Mouse (Mus musculus) E14TG2a.4 (cell line): ENCODE data around the gene Tnfaip2.
A peak's percentile ranks its signal among the peaks of the same experiment; 100 is the strongest.

ENCODE experiments used
- H3K27me3 ChIP-seq: 2 replicates; pipeline ENCODE4 v1.6.1; 2014; ENCODE audit warnings: low read length, control low read depth; ENCODE audit not compliant: insufficient read depth
- H3K36me3 ChIP-seq: 2 replicates; pipeline ENCODE4 v1.6.1; 2014; ENCODE audit warnings: low read length, control low read depth; ENCODE audit not compliant: insufficient read depth
- H3K4me1 ChIP-seq: replicated peaks from 2 replicates; pipeline ENCODE4 v1.6.1; 2014; ENCODE audit warnings: low read depth, low read length, control low read depth
- H3K4me3 ChIP-seq: replicated peaks from 2 replicates; pipeline ENCODE4 v1.5.1; 2014; ENCODE audit warnings: mild to moderate bottlenecking, low read length
- H3K9me3 ChIP-seq: 2 replicates; pipeline ENCODE4 v1.6.1; 2014; ENCODE audit warnings: low read length, control low read depth
- CTCF ChIP-seq: conservative IDR thresholded peaks from 2 replicates; pipeline ENCODE4 v1.5.1; 2014; ENCODE audit warnings: low read length
- NANOG ChIP-seq: IDR thresholded peaks from 2 replicates; pipeline ENCODE4 v1.6.1; 2014; ENCODE audit warnings: borderline replicate concordance, low read length, mixed read lengths
- POU5F1 ChIP-seq: IDR thresholded peaks from 2 replicates; pipeline ENCODE4 v1.6.1; 2014; ENCODE audit warnings: low read length, borderline replicate concordance

Gene Tnfaip2

GRCm38 (mm10) chr12:111474384-111474783 is 32.1 kb downstream of the Tnfaip2 start:
- H3K4me1 ChIP-seq = no peaks in the 10 kb centered on the region

DNA sequence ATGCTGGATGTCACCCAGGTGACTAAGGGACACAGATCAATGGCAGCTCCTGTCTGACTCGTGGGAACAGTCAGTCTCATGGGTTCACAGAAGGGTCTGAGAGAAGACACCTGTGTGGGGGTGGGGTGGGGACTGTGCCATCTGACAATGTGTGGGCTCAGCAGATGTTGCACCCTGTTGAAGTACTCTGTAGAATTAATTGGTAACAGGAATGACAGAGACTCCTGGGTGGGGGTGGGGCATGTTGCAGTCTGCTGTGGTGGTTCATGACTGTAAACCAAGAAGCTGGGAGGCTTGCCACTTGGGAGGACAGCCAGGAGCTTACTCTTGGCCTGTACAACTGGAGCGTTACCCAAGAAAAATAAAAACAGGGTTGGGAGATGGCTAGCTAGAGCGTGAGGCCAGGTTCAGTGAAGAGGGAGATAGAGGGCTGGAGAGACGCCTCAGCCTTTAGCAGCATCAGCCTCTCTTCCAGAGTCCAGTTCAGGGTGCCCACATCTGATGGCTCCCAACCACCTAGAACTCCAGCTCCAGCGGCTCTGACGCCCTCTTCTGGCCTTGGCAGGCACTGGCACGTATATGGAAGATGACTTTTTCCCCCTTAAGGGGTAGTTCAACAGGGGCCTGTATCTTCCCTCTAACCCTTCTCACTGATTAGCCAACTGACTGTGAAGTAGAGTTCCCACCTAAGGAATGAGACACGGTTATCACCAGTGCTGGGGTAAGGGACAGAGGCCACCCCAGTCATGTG is 32.8 kb downstream of the Tnfaip2 start:
- no peak overlapping the region for H3K4me3 ChIP-seq
- H3K27me3 ChIP-seq = peaks cover 42% of the 10 kb centered on the region
- no peaks in the 10 kb centered on the region for H3K4me1 ChIP-seq
- H3K36me3 ChIP-seq = no peaks in the 10 kb centered on the region
- TF ChIP-seq CTCF (peak; percentile 44), POU5F1 (no peak)
- H3K9me3 ChIP-seq = no peaks in the 10 kb centered on the region

More at GRCm38 (mm10) chr12:111474384-111474783, 32.1 kb downstream of the Tnfaip2 start:
- TF ChIP-seq CTCF = no peak
- no peak for TF ChIP-seq NANOG
- TF ChIP-seq POU5F1 = no peak
- no peaks in the 10 kb centered on the region for H3K9me3 ChIP-seq
- no peak overlapping the region for H3K4me3 ChIP-seq
- peaks cover 40% of the 10 kb centered on the region for H3K27me3 ChIP-seq
- no peaks in the 10 kb centered on the region for H3K36me3 ChIP-seq

GRCm38 (mm10) chr12:111478924-111479323 is 36.7 kb downstream of the Tnfaip2 start:
- H3K4me3 ChIP-seq = no peak overlapping the region
- no peaks in the 10 kb centered on the region for H3K9me3 ChIP-seq
- H3K36me3 ChIP-seq = no peaks in the 10 kb centered on the region
- no peak for TF ChIP-seq POU5F1
- TF ChIP-seq NANOG = no peak
- TF ChIP-seq CTCF = no peak
- H3K4me1 ChIP-seq = no peaks in the 10 kb centered on the region
- H3K27me3 ChIP-seq = peaks cover 67% of the 10 kb centered on the region

DNA sequence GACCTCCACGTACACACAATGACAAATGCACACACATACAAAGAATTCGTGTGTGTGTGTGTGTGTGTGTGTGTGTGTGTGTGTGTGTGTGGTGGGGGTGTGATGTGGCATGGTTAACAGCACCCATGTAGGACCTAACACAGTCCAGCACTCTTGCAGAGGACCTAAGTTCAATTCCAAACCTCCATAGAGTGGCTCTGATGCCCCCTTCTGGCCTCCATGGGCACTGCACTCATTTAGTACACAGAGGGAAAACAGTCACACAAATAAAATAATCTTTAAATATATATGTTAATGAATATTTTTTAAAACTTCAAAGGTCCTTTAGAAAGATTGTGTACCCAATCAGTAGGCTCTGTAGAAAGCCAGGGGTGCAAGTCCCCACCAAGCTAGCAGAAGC is 37.6 kb downstream of the Tnfaip2 start:
- Histone ChIP-seq H3K27me3 (peaks cover 74% of the 10 kb centered on the region), H3K4me3 (no peak overlapping the region), H3K4me1 (peaks cover 3% of the 10 kb centered on the region; the same call in 1 of the 2 replicates), H3K36me3 (no peaks in the 10 kb centered on the region), H3K9me3 (no peaks in the 10 kb centered on the region)
- no peak for TF ChIP-seq NANOG
- peak; percentile 82 for TF ChIP-seq CTCF
- no peak for TF ChIP-seq POU5F1

DNA sequence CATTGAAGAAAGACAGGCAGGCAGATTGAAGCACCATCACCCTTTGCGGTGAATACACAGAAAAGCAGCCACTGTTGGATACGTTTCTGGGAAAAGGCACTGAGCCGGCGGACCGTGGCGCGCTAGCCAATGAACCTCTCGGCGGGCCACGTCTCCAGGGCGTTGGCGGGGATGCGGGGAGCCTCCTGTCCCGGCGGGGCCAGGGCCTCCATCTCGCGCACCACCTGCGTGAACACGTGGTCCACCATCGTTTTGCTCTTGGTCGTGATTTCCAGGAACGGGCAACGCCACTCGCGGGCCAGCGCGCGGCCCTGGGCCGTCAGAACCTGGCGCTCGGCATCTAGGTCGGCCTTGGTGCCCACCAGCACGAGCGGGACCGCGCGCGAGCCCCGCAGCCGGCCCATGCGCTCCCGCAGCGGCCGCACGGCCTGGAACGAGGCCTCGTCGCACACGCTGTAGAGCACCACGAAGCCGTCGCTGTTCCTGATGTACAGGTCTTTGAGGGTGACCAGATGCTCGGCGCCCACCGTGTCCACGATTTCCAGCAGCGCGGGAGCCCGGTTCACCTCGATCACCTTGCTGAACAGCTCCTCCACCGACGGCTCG is 42.9 kb downstream of the Tnfaip2 start:
- TF ChIP-seq CTCF (no peak), POU5F1 (no peak), NANOG (no peak)
- H3K36me3 ChIP-seq = no peaks in the 10 kb centered on the region
- H3K9me3 ChIP-seq = no peaks in the 10 kb centered on the region
- peaks cover 90% of the 10 kb centered on the region for H3K27me3 ChIP-seq
- H3K4me1 ChIP-seq = peaks cover 17% of the 10 kb centered on the region
- peak overlapping the region; percentile 75 for H3K4me3 ChIP-seq

DNA sequence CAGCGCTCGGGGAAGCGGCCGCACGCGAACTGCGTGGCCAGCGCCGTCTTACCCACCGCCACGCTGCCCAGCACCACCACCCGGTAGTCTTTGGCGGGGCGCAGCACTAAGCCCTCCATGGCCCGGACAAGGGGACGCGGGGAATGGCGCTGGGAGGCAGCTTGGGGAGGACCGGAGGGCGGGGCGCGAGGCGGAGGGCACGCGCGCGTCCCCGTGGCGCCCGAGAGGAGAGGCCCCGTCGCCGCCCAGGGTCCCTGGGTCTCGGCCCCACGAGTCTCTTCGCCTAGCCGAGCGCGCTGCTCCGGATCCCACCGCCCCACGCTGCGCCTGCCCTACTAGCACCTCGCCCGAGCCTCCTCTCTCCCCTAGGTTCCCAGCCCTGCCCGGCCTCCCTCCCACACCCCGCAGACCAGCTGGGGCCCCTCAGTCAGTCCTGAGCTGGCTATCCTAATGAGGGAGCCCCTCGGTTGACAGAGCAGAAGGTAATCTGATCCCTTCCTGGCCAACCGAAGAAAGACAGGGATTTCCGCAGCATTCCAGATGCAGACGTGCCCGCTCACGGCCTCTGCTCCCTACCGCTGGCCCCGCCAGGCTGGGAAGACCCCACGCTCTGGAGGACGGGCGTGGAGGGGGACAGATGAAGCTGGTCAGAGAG is 43.5 kb downstream of the Tnfaip2 start, which contains the start of gene Gm266:
Gm266 (minus strand) TSS at position 172 of the 655 bp plus-strand sequence.
- peaks cover 89% of the 10 kb centered on the region for H3K27me3 ChIP-seq

DNA sequence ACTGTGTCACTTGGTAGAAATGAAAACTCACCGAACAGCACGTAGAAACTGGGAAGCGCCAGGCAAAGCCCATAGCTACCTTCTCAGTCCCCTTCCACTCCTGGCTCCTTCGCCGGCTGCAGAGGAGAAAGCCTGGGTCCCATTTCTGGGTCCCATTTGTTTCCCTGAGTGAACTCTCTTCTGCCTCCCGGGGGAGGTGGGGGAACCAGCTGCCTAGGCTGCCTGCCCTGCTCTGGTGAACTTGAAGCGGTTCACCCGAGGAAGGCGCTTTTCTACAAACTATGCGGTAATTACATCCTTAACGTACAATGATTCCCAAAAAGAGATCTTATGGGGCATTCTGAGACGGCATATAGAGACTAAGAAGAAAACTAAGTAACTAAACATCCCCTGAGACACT is 44.2 kb downstream of the Tnfaip2 start:
- TF ChIP-seq CTCF (no peak), POU5F1 (no peak), NANOG (no peak)
- peak overlapping the region; percentile 75 for H3K4me3 ChIP-seq
- peaks cover 17% of the 10 kb centered on the region for H3K4me1 ChIP-seq
- H3K36me3 ChIP-seq = no peaks in the 10 kb centered on the region
- H3K9me3 ChIP-seq = no peaks in the 10 kb centered on the region
- peaks cover 87% of the 10 kb centered on the region for H3K27me3 ChIP-seq

More for the DNA sequence above, 43.5 kb downstream of the Tnfaip2 start, which contains the start of gene Gm266:
- Histone ChIP-seq H3K4me3 (peak within 1 kb of the TSS; percentile 75), H3K36me3 (no peaks in the 10 kb centered on the region), H3K4me1 (peaks cover 17% of the 10 kb centered on the region), H3K9me3 (no peaks in the 10 kb centered on the region)
- TF ChIP-seq CTCF (no peak), POU5F1 (no peak)

DNA sequence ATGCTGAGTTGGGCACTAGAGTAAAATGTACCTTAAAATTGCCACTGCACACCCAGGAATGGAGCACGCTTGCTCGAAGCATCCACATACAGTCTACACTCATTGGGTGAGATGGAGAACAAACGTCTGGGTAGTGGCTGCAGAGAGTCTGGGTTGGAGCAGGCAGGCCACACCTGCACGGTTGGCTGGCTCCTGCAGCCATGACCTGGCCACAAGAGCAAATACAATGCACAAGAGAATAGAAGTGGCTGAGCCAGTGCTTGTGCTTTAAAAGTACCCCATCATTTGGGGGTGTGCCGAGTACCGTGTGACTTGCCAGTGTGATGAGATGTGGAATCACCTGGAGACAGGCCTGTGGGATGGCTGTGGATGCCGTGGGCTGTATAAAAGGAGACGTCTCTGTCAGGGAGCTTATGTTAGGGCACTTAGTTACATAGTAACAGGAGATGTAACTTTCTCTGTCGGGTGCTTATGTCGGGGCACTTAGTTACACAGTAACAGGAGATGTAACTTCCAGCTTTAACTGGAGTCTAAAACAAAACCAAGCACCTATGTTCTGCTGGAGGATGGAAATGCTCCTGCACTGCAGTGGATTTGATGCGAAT is 47.1 kb downstream of the Tnfaip2 start:
- Histone ChIP-seq H3K4me1 (peaks cover 17% of the 10 kb centered on the region), H3K27me3 (peaks cover 72% of the 10 kb centered on the region), H3K36me3 (no peaks in the 10 kb centered on the region), H3K9me3 (no peaks in the 10 kb centered on the region), H3K4me3 (no peak overlapping the region)
- TF ChIP-seq POU5F1 = no peak
- no peak for TF ChIP-seq NANOG
- no peak for TF ChIP-seq CTCF
